Mouse (Mus musculus) spleen, postnatal 14 days (tissue): ENCODE data around the gene Tnrc6b.

Experiments
- DNase-seq, 2 experiments: peaks; one replicate each; pipeline ENCODE4 v3.0.0; 2021 to 2022; ENCODE audit warnings: low spot score in 2 of 2

Tnrc6b gene

DNA sequence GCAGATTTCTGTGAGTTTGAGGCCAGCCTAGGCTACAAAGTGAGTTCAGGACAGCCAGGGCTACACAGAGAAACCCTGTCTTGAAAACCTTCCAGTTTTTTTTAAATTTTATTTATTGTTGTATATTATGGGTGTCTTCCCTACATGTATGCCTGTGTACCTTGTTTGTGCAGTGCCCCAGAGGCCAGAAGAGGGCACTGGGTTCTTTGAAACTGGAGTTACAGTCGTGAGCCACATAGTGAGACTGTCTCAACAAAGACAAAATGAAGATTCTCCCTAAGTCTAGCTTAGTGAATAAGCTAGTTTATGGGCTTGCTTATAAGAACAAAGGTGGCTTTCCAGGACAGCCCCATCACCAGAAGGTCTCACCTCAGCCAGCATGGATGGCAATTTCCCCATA is 25.4 kb downstream of the Tnrc6b start:
- DNase-seq, result no peak

DNA sequence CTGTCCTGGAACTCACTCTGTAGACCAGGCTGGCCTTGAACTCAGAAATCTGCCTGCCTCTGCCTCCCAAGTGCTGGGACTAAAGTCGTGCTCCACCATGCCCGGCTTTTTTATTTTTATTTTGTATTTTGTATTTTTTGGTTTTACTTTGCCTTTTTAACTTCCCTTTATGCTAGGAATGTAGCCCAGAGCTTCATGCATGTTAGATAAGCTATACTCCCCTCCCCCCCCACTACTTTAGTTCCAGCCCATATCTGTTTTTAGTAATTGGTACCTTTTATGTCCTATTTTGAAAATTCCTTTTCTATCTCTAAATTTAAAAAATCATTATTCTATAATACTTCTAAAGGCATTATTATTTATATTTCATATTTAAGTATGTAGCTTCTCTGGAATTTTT is 27.1 kb downstream of the Tnrc6b start:
- DNase-seq, result no peak

- DNase-seq, result no peak
Measured at GRCm38 (mm10) chr15:80739972-80740371, 28.9 kb downstream of the Tnrc6b start.

GRCm38 (mm10) chr15:80741836-80742235 is 30.7 kb downstream of the Tnrc6b start:
- DNase-seq, result no peak

DNA sequence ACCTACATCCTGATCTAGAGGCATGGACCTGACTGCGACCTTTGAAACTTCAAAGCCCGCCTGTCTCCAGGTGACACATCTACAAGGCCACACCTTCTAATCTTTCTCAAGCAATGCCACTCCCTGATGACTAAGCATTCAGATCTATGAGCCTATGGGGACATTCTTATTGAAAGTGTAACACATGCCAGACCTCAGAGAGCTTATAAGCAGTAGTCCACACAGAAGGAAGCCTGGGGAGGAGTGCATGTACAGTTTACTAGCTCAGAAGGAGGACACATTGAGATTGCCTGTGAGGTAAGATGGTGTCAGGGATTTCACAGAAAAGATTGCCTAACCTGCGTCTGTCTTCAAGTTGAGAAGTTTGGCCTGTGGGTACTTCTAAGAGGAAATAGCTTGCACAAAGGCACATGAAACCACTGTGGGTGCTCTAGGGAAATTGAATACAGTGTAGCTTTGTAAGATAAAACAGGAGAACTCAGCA is 31.9 kb downstream of the Tnrc6b start:
- DNase-seq, result no peak

GRCm38 (mm10) chr15:80743606-80744005 is 32.5 kb downstream of the Tnrc6b start:
- peak in 1 of 2 experiments; percentile 8 for DNase-seq

- DNase-seq, result no peak
Measured at GRCm38 (mm10) chr15:80744667-80745422, 33.7 kb downstream of the Tnrc6b start.

GRCm38 (mm10) chr15:80748979-80749378 is 37.9 kb downstream of the Tnrc6b start:
- no peak for DNase-seq

- DNase-seq, result no peak
Measured at GRCm38 (mm10) chr15:80753351-80753750, 42.2 kb downstream of the Tnrc6b start.

GRCm38 (mm10) chr15:80754103-80754502 is 43.0 kb downstream of the Tnrc6b start:
- DNase-seq, result no peak

GRCm38 (mm10) chr15:80759451-80759850 is 48.3 kb downstream of the Tnrc6b start:
- no peak for DNase-seq

DNA sequence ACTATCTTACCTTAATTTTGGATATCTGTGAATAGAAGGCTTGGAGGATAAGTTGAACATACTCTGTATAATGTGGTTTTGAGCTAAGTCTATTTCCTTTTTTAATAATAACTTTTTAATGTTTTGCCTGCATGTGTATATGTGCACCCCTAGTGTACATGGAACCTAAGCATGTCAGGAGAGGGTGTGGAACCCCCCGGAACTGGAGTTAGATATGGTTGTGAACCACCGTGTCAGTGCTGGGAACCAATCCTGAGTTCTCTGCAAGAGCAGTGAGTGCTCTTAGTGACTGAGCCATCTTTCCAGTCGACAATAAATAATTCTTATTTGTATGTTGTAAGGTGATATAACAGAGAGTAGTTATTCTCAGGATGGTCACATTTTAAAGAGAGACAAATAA is 49.4 kb downstream of the Tnrc6b start:
- no peak for DNase-seq

GRCm38 (mm10) chr15:80760935-80761334 is 49.8 kb downstream of the Tnrc6b start:
- peak; percentile 51 to 59 for DNase-seq

GRCm38 (mm10) chr15:80762621-80763020 is 51.5 kb downstream of the Tnrc6b start:
- no peak for DNase-seq

GRCm38 (mm10) chr15:80764666-80765065 is 53.6 kb downstream of the Tnrc6b start:
- DNase-seq, result no peak

- DNase-seq, result no peak
Measured at GRCm38 (mm10) chr15:80765381-80765780, 54.3 kb downstream of the Tnrc6b start.

- no peak for DNase-seq
Measured at GRCm38 (mm10) chr15:80768216-80768615, 57.1 kb downstream of the Tnrc6b start.

DNA sequence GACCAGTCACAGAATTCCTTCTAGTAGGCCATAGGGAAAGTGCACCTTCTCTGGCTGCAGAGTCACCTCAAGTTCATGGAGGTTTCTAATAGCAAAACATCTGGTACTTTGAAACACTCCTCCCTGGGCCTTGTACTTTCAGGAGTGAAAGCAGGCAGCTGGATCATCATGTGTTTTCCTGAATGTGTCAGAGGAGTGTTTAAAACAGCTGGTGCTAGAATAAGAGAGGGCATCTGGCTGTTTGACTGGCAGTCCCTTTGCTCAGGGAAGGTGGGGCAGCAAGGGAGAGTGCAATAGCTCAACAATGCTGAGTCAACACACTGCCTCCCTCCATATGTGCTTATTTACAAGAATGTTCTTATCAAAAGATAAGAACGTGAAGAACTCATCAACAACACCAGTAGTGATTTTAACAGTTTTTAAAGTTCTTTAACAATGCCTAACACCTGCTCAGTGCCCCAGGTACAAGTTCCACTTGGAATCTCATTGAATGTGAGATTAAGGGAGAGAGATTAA is 60.9 kb downstream of the Tnrc6b start:
- no peak for DNase-seq

DNA sequence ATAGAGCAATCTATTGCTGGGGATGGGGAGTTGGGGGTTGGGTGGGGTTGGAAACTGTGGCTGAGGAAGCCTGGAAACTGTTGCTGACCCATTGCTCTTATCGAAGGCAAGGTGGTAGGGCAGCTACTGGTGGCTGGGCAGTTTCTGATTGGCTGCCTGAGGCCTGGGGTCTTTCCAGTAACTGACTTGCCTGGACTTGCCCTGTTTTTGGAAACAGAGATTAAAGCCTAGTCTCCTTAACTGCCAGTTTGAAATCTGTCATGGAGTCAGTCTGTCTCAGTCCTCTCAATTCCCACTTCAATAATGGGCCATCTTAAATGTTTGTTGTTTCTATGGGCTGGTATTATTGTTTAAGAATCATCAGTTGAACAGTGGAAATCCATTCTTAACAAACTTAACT is 63.6 kb downstream of the Tnrc6b start:
- DNase-seq, result no peak

GRCm38 (mm10) chr15:80779006-80779405 is 67.9 kb downstream of the Tnrc6b start:
- no peak for DNase-seq

- DNase-seq, result no peak
Measured at GRCm38 (mm10) chr15:80780154-80780751, 69.1 kb downstream of the Tnrc6b start.

GRCm38 (mm10) chr15:80781218-80781806 is 70.2 kb downstream of the Tnrc6b start:
- DNase-seq, result no peak

DNA sequence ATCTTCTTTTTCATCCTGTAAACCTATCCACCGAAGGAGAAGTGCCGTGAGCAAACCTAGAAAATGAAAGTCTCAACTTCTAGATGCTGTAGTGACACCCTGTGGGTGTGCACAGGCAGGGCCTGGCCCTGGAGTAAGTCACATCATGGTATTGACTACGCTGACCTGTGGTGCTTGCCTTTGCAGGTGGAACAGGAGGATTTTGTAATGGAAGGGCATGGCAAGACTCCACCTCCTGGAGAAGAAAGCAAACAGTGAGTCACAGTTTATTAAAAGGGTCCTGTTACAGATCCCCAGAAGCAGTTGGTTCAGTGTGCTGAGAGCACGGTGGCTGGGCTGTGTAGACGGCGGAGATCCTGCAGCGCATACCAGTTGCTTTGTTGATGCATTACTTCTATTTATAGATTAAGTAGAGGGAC is 73.4 kb downstream of the Tnrc6b start:
- no peak for DNase-seq
